Mouse (Mus musculus) lung, embryonic 16.5 days (tissue): Measurements from ENCODE around the gene Clca3a2. TPM values are rescaled to one million over a fixed set of nuclear protein-coding genes. Genes with fewer than 3 reads are reported as not detected.
"Not testable (repeated sequence)": the region's sequence is repeated elsewhere in the genome, so short reads cannot be mapped to it uniquely, and the experiment has no call there.

Experiments
- ATAC-seq: fragments of 200-750 bp; cut with Nextera tagmentation; 2 replicates; pipeline ENCODE4 v1.8.0; 2017; ENCODE audit warnings: low read depth, mild to moderate bottlenecking, moderate library complexity
- H3K27ac ChIP-seq: fragments of 300-500 bp; sonication (generic); 2 replicates; pipeline ENCODE4 v1.5.1; 2014; ENCODE audit warnings: mild to moderate bottlenecking, control low read depth, low read length
- H3K27me3 ChIP-seq: fragments of 300-500 bp; sonication (generic); 2 replicates; pipeline ENCODE4 v1.6.1; 2014; ENCODE audit warnings: low read depth, low read length, mixed read lengths; ENCODE audit not compliant: control insufficient read depth, insufficient read depth
- H3K36me3 ChIP-seq: fragments of 300-500 bp; sonication (generic); 2 replicates; pipeline ENCODE4 v1.6.1; 2014; ENCODE audit warnings: low read length; ENCODE audit not compliant: control insufficient read depth, insufficient read depth
- H3K4me1 ChIP-seq: fragments of 300-500 bp; sonication (generic); replicated peaks from 2 replicates; pipeline ENCODE4 v1.6.1; 2014; ENCODE audit warnings: low read length, mixed read lengths; ENCODE audit not compliant: control insufficient read depth, insufficient read depth
- H3K4me2 ChIP-seq: fragments of 300-500 bp; sonication (generic); 2 replicates; pipeline ENCODE4 v1.6.1; 2014; ENCODE audit warnings: low read depth, low read length, control low read depth
- H3K4me3 ChIP-seq: fragments of 300-500 bp; sonication (generic); 2 replicates; pipeline ENCODE4 v1.5.1; 2014; ENCODE audit warnings: mild to moderate bottlenecking, low read length, control low read depth
- H3K9ac ChIP-seq: fragments of 300-500 bp; sonication (generic); 2 replicates; pipeline ENCODE4 v1.6.1; 2014; ENCODE audit warnings: low read length, control low read depth
- H3K9me3 ChIP-seq: fragments of 300-500 bp; sonication (generic); 2 replicates; pipeline ENCODE4 v1.6.1; 2016; ENCODE audit warnings: low read length; ENCODE audit not compliant: control insufficient read depth
- WGBS: fragments of 180-500 bp; shearing (Covaris S2); extraction: QIAGEN DNeasy Blood & Tissue Kit; methylation state at CpG from one replicate; pipeline ENCODE4 v1.1.7; 2014; 5-methylcytosine and 5-hydroxymethylcytosine counted together
- polyA plus RNA-seq: library from polyadenylated mRNA; unstranded; fragments of >200 nt; fragmentation: Nextera tagmentation; extraction: Ambion mirVana; gene quantifications from 2 replicates; pipeline ENCODE4 v1.2.1, GENCODE M21; 2015

Clca3a2 gene
- polyA plus RNA-seq, 1 experiment from 2014 or later: 1.8 TPM

DNA sequence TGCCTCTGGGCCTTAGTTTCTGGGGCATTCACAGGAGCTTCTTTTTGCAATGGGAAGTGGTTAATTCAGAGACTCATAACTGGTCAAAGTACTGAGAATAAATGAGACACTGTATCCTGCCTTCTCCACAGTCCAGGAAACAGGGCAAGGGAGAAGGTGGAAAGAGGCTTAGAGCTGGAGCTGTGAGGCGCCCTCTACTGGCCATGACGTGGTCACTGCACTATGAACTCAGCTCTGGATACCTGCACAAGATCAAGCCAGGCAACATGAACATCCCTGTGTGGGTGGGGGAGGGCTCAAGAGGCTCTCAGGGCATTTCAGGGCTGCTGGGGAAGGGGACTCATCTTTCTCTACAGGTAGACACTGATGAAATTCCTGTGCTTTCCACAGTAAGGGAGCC is 66.2 kb downstream of the Clca3a2 start:
- no peak for ATAC-seq
- no peak overlapping the region for H3K4me3 ChIP-seq
- H3K9me3 ChIP-seq: no peaks in the 10 kb centered on the region
- no peak overlapping the region for H3K9ac ChIP-seq
- no peaks in the 10 kb centered on the region for H3K36me3 ChIP-seq
- no peak overlapping the region for H3K4me2 ChIP-seq
- 10% methylated on average over 2 of the region's 2 CpGs for WGBS
- no peaks in the 10 kb centered on the region for H3K4me1 ChIP-seq
- no peak overlapping the region for H3K27ac ChIP-seq
- H3K27me3 ChIP-seq: no peaks in the 10 kb centered on the region

DNA sequence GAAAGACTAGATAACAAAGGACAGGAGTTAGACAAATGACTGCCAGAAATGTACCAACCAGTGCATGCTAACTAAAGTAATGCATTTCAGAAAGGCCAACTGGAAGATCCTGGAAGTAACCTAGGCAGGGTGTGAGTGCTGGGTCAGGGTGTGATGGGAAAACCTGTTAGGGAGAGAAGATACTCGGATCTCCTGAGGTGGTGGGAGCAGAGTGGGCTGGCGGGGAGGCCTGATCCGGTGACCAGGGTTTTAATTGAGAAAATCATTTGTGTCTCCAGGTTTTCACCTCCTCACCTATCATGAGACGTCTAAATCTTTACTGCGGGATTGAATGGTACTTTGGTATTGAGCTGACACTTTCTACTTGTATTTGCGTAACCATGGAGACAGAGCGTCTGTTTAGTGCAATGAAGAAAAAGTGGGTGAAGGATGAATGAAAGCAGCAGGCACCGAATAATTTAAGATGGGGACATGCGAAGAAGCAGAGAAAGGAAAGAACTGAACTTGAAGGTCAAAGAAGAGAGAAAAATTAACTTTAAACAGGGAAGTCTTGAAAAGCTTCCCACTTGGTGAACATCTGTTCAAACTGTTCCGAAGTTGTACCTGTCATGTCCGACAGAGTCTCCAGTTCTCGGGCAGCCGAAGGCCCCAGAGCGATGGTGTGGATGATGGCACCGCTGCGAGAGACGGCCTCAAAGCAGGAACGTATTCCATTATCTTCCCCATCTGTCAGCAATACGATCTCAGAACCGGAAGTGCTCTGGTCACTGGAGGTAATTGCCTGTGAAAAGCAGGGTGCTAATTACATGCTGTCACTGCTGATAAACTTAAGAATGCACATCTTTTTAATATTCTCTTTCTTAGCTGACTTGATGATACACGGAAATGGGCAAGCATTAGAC is 70.0 kb downstream of the Clca3a2 start:
- 39% methylated on average over 18 of the region's 21 CpGs for WGBS
- not testable (repeated sequence) for H3K36me3 ChIP-seq, H3K4me1 ChIP-seq, H3K9ac ChIP-seq, H3K27ac ChIP-seq, H3K4me3 ChIP-seq, H3K27me3 ChIP-seq, H3K9me3 ChIP-seq
- H3K4me2 ChIP-seq: 0 out of 2 replicates have a peak overlapping the region, but pooled peaks have one; percentile 11
- peak; percentile 49; the same call in 1 of the 2 replicates for ATAC-seq

DNA sequence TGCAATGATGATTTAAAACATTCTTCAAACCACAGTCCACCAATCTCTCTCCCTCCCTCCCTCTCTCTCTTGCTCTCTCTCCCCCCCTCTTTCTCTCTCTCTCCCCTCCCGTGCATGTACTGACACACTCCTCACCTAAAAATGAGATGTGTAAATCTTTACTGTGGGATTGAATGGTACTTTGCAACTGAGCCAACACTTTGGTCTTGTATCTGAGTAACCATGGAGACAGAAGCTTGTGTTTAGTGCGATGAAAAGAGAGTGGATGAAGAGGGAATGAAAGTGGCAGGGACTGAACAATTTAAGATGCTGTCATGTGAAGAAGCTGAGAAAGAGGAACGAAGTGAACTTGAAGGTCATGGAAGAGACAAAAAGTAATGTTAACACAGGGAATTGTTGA is 71.6 kb downstream of the Clca3a2 start:
- H3K4me3 ChIP-seq, H3K4me1 ChIP-seq, H3K36me3 ChIP-seq, ATAC-seq, H3K9me3 ChIP-seq, H3K4me2 ChIP-seq, H3K27ac ChIP-seq, H3K27me3 ChIP-seq, H3K9ac ChIP-seq: not testable (repeated sequence)
- 14% methylated on average over 3 of the region's 3 CpGs for WGBS

Other genes with a start within 250 kb of the Clca3a2 start
- gene Hs2st1, start 249.3 kb downstream of the Clca3a2 start, polyA plus RNA-seq: 10.9 and 14.5 TPM in 2 replicates
- gene Selenof, start 249.2 kb downstream of the Clca3a2 start, polyA plus RNA-seq: 756 and 782 TPM in 2 replicates
- gene Sh3glb1, start 99.2 kb downstream of the Clca3a2 start, polyA plus RNA-seq: 106 and 119 TPM in 2 replicates
- 3.8 and 4.0 TPM in 2 replicates for gene Clca3a1, start 58.5 kb downstream of the Clca3a2 start, polyA plus RNA-seq
- gene Clca3b, start 29.9 kb upstream of the Clca3a2 start, polyA plus RNA-seq: 0.15 and 0.20 TPM in 2 replicates
- 0.40 TPM in 1 of 2 replicates, not detected in the other for gene Clca4b, start 113.0 kb upstream of the Clca3a2 start, polyA plus RNA-seq
- 0.09 TPM in 1 of 2 replicates, not detected in the other for gene Clca4a, start 155.6 kb upstream of the Clca3a2 start, polyA plus RNA-seq
- gene Clca1, start 213.3 kb upstream of the Clca3a2 start, polyA plus RNA-seq: 0.13 TPM in 1 of 2 replicates, not detected in the other